Mouse (Mus musculus): ENCODE results near the gene Kmt2c. TPM values are rescaled to one million over a fixed set of nuclear protein-coding genes. Genes with fewer than 3 reads are reported as not detected.

Kmt2c gene
- polyA plus RNA-seq, 1 experiment, result 37.7 TPM

DNA sequence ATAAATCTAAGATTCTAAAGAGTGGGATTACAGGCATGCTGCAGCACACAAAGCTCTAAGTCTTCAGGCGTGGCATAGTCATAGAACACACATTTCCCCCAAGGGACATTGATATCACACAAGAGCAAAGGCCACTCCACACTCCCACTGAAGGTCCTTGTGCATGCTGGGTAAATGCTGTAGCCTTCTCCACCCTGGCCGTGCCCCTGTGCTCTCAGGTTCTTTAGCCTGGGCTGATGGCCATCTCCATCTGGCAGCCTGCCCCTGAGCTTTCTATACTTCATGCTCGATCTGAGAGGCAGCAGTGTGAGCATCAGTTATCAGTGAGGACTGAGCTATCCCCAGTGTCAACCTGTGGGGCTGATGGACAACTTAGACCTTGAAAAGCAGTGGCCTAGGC lies 21.2 kb upstream of the Kmt2c start:
- Histone ChIP-seq H3K4me3 (ENCODE audit: insufficient read depth, low read length) (no peak overlapping the region), H3K27ac (ENCODE audit: insufficient read depth, low read length) (no peak overlapping the region), H3K4me1 (ENCODE audit: control insufficient read depth, insufficient read depth, low read length) (no peaks in the 10 kb centered on the region)
- no peak for TF ChIP-seq POLR2A (IDR thresholded peaks at IDR 0.05; ENCODE audit: extremely low read depth, insufficient read depth, low read length)
- no peak for TF ChIP-seq CTCF (IDR thresholded peaks at IDR 0.05; ENCODE audit: extremely low read depth, insufficient read depth, low read length)

DNA sequence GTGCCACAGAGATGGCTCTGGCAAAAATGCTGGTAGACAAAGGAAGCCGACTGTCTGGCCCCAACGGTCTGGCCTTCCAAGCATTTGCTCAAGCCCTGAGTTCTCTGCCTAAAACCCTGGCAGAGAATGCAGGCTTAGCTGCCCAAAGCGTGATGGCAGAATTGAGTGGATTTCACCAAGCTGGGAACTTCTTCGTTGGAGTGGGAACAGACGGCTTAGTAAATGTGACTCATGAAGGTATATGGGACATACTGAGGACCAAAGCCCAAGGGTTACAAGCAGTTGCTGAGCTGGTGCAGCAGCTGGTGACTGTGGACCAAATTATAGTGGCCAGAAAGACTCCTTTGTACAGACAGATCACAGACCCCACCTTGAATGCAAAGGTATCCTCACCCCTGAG lies 19.0 kb upstream of the Kmt2c start:
- H3K4me1 ChIP-seq (ENCODE audit: control insufficient read depth, insufficient read depth, low read length), result no peaks in the 10 kb centered on the region
- no peak overlapping the region for H3K27ac ChIP-seq (ENCODE audit: insufficient read depth, low read length)
- TF ChIP-seq CTCF (IDR thresholded peaks at IDR 0.05; ENCODE audit: extremely low read depth, insufficient read depth, low read length), result no peak
- no peak for TF ChIP-seq POLR2A (IDR thresholded peaks at IDR 0.05; ENCODE audit: extremely low read depth, insufficient read depth, low read length)
- H3K4me3 ChIP-seq (ENCODE audit: insufficient read depth, low read length), result no peak overlapping the region

DNA sequence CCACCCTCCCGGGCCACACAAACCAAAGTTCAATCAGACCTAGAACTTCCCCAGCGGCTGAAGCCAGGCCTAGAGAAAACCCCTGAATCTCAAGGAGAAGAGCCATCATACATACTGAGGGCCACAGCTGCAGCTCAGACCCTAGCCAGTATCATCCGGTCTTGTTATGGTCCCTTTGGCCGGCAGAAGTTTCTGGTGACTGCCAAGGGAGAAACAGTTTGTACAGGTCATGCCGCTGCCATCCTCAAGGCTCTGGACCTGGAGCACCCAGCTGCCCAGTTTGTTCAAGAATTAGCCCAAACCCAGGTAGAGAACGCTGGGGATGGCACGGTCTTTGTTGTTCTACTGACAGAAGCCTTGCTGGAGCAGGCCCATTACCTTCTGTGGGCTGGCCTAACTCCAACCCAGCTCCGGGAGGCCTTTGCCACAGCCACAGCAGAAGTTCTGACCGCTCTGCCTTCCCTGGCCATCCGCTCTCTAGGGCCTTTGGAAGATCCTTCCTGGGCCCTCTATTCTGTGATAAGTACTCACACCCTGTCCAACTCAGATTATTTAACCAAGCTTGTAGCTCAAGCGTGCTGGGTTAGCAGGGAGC lies 17.8 kb upstream of the Kmt2c start:
- Histone ChIP-seq H3K4me1 (ENCODE audit: control insufficient read depth, insufficient read depth, low read length) (no peaks in the 10 kb centered on the region), H3K4me3 (ENCODE audit: insufficient read depth, low read length) (no peak overlapping the region), H3K27ac (ENCODE audit: insufficient read depth, low read length) (no peak overlapping the region)
- TF ChIP-seq POLR2A (IDR thresholded peaks at IDR 0.05; ENCODE audit: extremely low read depth, insufficient read depth, low read length) (no peak), CTCF (IDR thresholded peaks at IDR 0.05; ENCODE audit: extremely low read depth, insufficient read depth, low read length) (no peak)

DNA sequence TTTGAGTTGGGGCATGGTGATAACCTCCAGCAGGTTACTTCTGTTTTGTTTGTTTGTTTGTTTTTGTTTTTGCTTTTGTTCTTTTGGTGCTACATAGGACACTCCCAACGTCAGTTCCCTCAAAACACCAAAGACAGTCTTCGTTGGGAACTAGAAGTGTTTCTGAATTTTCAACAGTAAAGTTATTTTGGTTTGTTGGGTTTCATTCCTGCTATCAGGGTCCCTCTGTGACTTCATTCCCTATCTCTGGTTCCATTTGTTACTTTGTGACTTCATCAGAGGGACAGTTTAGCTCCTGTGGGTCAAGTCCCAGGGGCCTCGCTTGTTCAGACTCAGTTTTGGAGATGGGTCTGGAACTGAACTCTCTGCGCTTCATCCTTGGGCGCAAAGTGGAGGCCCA lies 17.2 kb upstream of the Kmt2c start, which contains the start of gene Cct8l1:
Cct8l1 (plus strand) TSS at position 301 of the 400 bp plus-strand sequence.
- TF ChIP-seq CTCF (IDR thresholded peaks at IDR 0.05; ENCODE audit: extremely low read depth, insufficient read depth, low read length), result no peak
- TF ChIP-seq POLR2A (IDR thresholded peaks at IDR 0.05; ENCODE audit: extremely low read depth, insufficient read depth, low read length), result no peak
- no peak within 1 kb of the TSS for H3K27ac ChIP-seq (ENCODE audit: insufficient read depth, low read length)
- H3K4me1 ChIP-seq (ENCODE audit: control insufficient read depth, insufficient read depth, low read length), result no peaks in the 10 kb centered on the region
- no peak within 1 kb of the TSS for H3K4me3 ChIP-seq (ENCODE audit: insufficient read depth, low read length)

DNA sequence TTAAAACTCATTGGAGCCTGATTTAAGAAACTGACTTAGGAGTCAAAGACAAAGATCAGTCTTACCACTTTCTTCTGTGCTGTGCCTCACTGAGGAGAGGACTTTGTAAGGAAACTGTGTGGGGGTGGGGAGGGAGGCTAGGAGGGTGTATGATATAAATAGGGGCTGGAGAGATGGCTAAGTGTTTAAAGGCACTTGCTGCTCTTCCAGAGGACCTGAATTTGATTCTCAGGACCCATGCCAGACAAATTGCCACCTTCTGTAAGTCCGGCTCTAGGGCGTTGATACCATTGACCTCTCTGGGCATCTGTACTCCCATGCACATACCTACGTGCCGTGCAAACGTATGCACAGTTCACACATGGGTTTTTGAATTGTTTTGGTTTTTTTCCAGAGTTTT lies 7.5 kb upstream of the Kmt2c start:
- Histone ChIP-seq H3K4me3 (ENCODE audit: insufficient read depth, low read length) (no peak overlapping the region), H3K4me1 (ENCODE audit: control insufficient read depth, insufficient read depth, low read length) (0 out of 2 replicates have a peak, but pooled peaks cover 1% of the 10 kb centered on the region), H3K27ac (ENCODE audit: insufficient read depth, low read length) (no peak overlapping the region)
- TF ChIP-seq CTCF (IDR thresholded peaks at IDR 0.05; ENCODE audit: extremely low read depth, insufficient read depth, low read length) (no peak), POLR2A (IDR thresholded peaks at IDR 0.05; ENCODE audit: extremely low read depth, insufficient read depth, low read length) (no peak)

DNA sequence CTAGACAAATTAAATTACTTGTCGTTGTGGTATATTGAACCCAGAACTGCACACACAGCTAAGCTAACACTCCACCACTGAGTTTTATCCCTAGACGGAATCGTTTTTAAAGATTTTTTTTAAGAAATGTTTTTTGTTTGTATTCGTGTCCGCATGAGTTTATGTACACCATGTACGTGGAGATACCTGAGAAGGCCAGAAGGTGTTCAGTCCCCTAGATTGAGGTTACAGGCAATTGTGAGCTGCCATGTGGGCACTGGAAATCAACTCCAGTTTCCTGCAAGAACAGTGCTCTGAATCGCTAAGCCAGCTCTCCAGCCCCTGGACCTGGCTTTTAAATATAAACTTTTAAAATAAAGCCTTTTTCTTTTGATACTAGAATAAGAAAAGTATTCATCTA lies 2.1 kb upstream of the Kmt2c start:
- H3K27ac ChIP-seq (ENCODE audit: insufficient read depth, low read length), result no peak overlapping the region
- no peak overlapping the region; the same call in 1 of the 2 replicates for H3K4me3 ChIP-seq (ENCODE audit: insufficient read depth, low read length)
- H3K4me1 ChIP-seq (ENCODE audit: control insufficient read depth, insufficient read depth, low read length), result peaks cover 3% of the 10 kb centered on the region; the same call in 1 of the 2 replicates
- no peak for TF ChIP-seq POLR2A (IDR thresholded peaks at IDR 0.05; ENCODE audit: extremely low read depth, insufficient read depth, low read length)
- TF ChIP-seq CTCF (IDR thresholded peaks at IDR 0.05; ENCODE audit: extremely low read depth, insufficient read depth, low read length), result no peak

DNA sequence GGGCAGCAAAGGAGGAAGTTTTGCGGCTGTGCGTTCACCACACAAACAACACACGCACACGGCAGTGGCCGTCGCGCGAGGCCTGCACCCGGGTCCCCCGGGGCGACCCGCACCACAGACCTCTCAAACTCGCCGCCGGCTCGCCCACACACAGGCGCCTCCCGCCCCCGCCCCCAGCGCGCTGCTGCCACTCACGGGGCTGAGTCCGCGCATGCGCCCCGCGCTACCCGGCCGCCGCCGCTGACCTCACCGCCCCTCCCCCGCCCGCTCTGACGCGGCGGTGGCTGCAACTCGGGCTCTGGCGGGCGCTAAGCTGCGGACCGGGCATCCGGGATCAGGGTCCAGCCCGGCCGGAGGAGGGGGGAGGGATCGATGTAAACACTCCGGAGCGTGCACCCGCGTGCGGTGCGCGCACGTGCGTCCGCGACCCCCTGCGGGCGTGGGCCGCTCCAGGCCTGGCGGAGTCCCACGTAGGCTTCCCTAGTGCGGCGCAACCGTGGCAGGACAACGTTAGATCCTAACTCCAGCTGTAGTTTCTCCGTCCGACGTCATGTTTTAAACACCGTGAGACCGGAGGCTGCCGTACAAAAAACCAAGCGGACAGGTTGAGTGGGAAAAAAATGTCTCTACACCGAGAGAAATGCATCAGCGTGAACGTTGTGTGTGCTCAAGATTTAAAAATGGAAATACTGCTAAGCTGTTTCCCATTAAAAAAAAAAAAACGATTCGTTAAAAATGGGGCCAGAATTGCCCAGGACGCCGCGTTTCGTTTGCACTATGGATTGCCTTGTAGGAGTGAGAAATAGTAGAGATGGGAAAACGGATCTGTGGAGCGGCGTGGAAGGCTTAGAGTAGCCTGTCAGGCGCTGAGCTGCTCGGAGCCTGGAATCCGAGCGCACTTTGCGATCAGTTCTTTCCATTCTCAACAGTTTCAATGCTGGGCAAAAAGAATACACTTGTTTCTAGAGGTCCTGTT lies 1.1 kb upstream of the Kmt2c start:
- peak overlapping the region; percentile 85 for H3K4me3 ChIP-seq (ENCODE audit: insufficient read depth, low read length)

DNA sequence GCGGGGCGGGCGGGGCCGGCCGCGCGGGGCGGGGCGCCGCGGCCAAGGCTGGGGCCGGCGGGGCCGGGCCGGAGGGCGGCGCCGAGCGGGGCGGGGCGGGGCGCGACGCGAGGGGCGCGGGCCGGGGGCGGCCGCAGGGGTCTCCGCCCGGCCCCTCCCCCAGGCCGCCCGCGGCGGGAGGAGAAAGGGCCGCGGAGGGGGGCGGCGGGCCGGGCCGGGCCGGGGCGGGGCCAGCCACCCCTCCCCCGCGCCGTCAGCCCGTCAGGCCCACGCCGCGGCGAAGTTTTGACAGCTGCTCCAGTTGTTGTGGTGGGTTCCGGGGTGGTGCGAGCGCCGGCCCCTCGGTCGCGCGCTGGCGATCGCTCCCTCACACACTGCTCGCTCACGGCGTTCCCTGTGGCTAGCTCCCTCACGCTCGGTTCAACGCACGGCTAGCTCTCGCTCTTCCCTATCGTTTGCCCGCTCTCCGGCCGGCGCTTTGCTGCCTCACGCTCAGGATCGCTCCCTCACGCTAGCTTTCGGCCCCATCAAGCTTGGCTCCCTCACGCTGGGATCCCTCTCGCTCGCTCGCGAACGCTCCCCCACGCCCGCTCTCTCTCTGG lies 339 bp upstream of the Kmt2c start:
- Histone ChIP-seq H3K27ac (ENCODE audit: insufficient read depth, low read length) (peak overlapping the region; percentile 99), H3K4me3 (ENCODE audit: insufficient read depth, low read length) (peak overlapping the region; percentile 85), H3K4me1 (ENCODE audit: control insufficient read depth, insufficient read depth, low read length) (peaks cover 3% of the 10 kb centered on the region; the same call in 1 of the 2 replicates)
- TF ChIP-seq CTCF (IDR thresholded peaks at IDR 0.05; ENCODE audit: extremely low read depth, insufficient read depth, low read length) (no peak), POLR2A (IDR thresholded peaks at IDR 0.05; ENCODE audit: extremely low read depth, insufficient read depth, low read length) (peak; percentile 27; the same call in 1 of the 2 replicates)

More for the DNA sequence above, 1.1 kb upstream of the Kmt2c start:
- TF ChIP-seq CTCF (IDR thresholded peaks at IDR 0.05; ENCODE audit: extremely low read depth, insufficient read depth, low read length) (no peak), POLR2A (IDR thresholded peaks at IDR 0.05; ENCODE audit: extremely low read depth, insufficient read depth, low read length) (peak; percentile 27)
- Histone ChIP-seq H3K27ac (ENCODE audit: insufficient read depth, low read length) (peak overlapping the region; percentile 99), H3K4me1 (ENCODE audit: control insufficient read depth, insufficient read depth, low read length) (peaks cover 3% of the 10 kb centered on the region; the same call in 1 of the 2 replicates)

DNA sequence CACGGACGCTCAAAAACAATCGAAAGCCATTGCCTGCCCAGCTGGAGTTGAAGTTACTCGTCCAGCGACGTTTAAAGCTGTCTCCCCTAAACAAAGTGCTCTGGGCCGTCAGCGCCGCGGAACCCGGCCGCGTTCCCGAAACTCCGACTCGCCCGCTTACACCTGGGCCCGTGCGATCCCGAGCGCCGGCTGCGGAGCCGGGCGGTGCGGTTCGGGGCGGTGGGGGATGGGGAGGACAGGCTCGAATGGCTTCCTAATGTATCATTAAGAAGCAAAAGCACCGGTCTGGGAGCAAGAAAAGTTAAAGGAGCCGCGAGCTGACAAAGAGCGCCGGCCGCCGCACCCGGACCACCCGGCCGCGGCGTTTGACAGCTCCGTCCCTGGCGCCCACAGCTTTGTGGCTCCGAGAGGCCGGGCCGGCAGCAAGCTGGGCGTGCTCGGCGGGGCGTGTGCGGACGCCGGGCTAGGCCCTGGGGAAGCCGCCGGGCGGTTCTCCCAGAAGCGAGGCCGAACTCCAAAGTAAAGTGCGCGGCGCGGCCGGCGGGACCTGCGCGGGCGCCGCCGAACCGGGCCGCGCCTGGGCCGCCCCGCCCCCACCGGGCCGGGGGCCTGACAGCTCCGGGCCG lies 750 bp downstream of the Kmt2c start:
- Histone ChIP-seq H3K27ac (ENCODE audit: insufficient read depth, low read length) (peak overlapping the region; percentile 17), H3K4me1 (ENCODE audit: control insufficient read depth, insufficient read depth, low read length) (peaks cover 3% of the 10 kb centered on the region; the same call in 1 of the 2 replicates), H3K4me3 (ENCODE audit: insufficient read depth, low read length) (peak overlapping the region; percentile 85)
- TF ChIP-seq POLR2A (IDR thresholded peaks at IDR 0.05; ENCODE audit: extremely low read depth, insufficient read depth, low read length) (no peak), CTCF (IDR thresholded peaks at IDR 0.05; ENCODE audit: extremely low read depth, insufficient read depth, low read length) (no peak)

All from cortical plate, adult 2 months (tissue).